Mouse (Mus musculus): ENCODE results near the gene Slc30a7. TPM values are rescaled to one million over a fixed set of nuclear protein-coding genes. Genes with fewer than 3 reads are reported as not detected.
A peak's percentile ranks its signal among the peaks of the same experiment; 100 is the strongest.
"Not testable (repeated sequence)": the region's sequence is repeated elsewhere in the genome, so short reads cannot be mapped to it uniquely, and the experiment has no call there.

Slc30a7 gene
- polyA plus RNA-seq, 1 experiment from 2014 or later: 16.8 TPM

DNA sequence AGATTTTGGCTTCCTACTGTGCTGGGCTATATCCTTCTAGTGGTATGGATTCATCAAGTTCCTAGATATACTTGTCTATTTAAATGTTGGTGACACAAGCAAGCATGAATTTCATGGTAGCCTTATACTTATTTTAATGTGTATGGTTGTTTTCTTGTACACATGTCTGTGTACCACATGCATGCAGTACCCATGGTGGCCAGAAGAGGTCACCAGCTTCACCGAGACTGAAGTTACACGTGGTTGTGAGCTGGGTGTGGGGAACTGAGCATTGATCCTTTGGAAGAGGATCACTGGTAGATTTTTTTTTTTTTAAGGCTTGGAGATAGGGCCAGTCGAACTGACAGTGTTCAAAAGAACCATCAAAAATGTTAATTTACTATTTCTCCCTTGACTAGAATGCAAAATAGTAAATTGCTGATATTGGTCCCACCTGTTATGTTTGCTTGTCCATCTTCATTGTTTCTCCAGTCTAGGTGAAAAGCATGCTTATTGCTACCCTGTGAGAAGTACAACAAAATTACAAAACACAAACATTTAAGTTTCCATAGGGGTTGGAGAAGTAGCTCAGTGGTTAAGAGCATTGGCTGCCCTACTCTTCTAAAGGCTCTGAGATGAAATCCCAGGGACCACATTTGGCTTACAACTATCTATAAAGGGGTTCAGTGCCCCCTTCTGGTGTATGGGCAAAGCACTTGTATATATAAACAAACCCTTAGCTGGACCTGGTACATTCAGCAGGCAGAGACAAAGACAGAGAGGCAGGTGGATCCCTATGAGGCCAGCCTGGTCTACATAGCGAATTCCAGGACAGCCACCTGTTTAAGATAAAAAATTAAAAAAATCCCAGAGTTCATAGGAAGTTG lies 70.2 kb downstream of the Slc30a7 start:
- no peaks in the 10 kb centered on the region for H3K4me1 ChIP-seq
- ATAC-seq (replicated peaks): no peak
- 56% methylated on average over 4 of the region's 4 CpGs for WGBS
- H3K4me2 ChIP-seq: no peak overlapping the region
- no peaks in the 10 kb centered on the region; the same call in 1 of the 2 replicates for H3K36me3 ChIP-seq (replicated peaks)
- no peak overlapping the region for H3K27ac ChIP-seq
- H3K9me3 ChIP-seq: no peaks in the 10 kb centered on the region
- H3K9ac ChIP-seq: no peak overlapping the region
- H3K27me3 ChIP-seq (replicated peaks): no peaks in the 10 kb centered on the region
- H3K4me3 ChIP-seq: no peak overlapping the region

DNA sequence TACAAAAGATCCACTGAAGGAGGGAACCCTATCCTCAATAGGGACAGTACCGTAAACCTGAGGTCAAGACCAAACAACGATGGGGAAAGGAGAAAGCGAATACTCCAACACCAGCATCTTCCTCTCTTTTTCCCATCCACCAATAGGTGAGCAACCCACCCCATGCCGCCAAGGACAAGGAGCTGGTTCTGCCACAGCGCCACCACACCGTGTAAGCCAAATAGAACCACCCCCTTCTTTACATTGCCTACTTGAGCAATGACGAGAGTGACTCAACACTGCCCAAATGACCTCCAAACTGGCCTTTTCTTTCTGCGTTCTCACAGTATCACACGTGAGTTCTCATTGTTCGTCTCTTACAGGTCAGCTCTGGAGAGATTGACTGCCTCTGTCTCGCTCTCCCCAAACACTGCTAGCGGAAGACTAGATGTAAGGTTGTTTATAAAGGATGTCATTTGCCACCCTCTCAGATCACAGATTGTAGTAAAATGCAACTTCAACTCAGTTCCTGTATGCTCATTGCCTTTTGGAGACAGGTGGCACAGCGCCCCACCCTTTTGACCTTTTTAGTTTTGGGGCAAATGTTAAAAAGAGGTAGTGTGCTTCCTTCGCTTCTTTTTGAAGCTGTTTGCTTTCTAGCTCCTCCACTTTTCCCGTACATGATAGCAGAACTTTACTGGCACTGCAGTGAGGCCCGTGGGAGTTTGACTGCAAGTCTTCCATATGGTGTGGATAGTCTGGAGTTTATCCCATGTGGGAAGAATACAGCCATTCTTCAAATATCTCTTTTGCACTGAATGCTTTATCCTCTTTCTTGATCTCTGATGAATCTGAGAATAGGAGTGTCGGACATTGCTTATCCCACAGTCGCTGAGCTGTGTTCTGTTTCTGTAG lies 73.7 kb downstream of the Slc30a7 start:
- no peak overlapping the region for H3K27ac ChIP-seq
- H3K9ac ChIP-seq: no peak overlapping the region
- H3K9me3 ChIP-seq: no peaks in the 10 kb centered on the region
- H3K27me3 ChIP-seq (replicated peaks): no peaks in the 10 kb centered on the region
- ATAC-seq (replicated peaks): no peak
- no peak overlapping the region for H3K4me3 ChIP-seq
- H3K36me3 ChIP-seq (replicated peaks): no peaks in the 10 kb centered on the region; the same call in 1 of the 2 replicates
- H3K4me1 ChIP-seq: no peaks in the 10 kb centered on the region
- 92% methylated on average over 18 of the region's 18 CpGs for WGBS
- no peak overlapping the region for H3K4me2 ChIP-seq

DNA sequence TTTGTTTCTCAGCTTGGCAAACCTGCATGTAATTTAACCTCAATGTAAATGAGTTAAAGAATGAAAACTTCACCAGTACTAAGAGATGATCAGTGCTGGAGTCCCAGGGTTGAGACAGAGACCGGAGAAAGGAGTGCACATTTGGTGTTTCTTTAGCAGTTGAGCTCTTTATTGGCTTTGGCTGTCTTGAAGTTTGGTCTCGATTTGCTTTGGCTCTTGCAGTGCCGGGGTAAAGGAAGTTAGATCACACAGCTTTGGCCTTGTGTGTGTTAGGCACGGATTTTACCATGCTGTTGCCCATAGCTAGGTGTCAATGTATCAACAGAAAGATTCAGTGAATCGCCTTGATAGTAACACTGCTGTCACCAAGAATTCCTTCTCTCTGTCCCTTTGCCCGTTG lies 75.5 kb downstream of the Slc30a7 start:
- Histone ChIP-seq H3K4me2 (no peak overlapping the region), H3K27ac (no peak overlapping the region), H3K9me3 (no peaks in the 10 kb centered on the region), H3K9ac (no peak overlapping the region), H3K36me3 (replicated peaks) (no peaks in the 10 kb centered on the region; the same call in 1 of the 2 replicates), H3K4me3 (no peak overlapping the region), H3K4me1 (no peaks in the 10 kb centered on the region), H3K27me3 (replicated peaks) (no peaks in the 10 kb centered on the region)
- WGBS: 94% methylated on average over 6 of the region's 6 CpGs
- no peak for ATAC-seq (replicated peaks)

DNA sequence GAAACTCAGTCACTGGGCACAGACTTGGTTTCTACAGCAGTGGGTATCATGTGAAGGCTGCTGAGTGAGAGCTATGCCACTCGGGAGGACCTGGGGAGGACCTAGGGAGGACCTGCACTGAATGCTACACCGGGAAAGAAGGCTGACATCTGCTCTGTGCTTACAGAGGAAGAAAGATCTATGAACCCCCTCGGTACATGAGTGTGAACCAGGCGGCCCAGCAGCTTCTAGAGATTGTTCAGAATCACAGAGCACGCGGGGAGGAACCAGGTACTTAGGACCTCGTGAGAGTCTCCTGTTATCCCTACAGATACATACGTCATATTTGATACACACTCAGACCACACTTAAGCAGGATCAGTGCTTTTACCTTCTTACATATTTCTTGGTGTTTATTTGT lies 80.7 kb downstream of the Slc30a7 start:
- ATAC-seq (replicated peaks): no peak
- H3K9ac ChIP-seq: no peak overlapping the region
- no peaks in the 10 kb centered on the region for H3K4me1 ChIP-seq
- no peak overlapping the region for H3K4me2 ChIP-seq
- no peaks in the 10 kb centered on the region for H3K27me3 ChIP-seq (replicated peaks)
- H3K27ac ChIP-seq: no peak overlapping the region
- 0 out of 2 replicates have a peak, but pooled peaks cover 2% of the 10 kb centered on the region for H3K36me3 ChIP-seq (replicated peaks)
- 90% methylated on average over 8 of the region's 8 CpGs for WGBS
- no peak overlapping the region for H3K4me3 ChIP-seq
- H3K9me3 ChIP-seq: no peaks in the 10 kb centered on the region

DNA sequence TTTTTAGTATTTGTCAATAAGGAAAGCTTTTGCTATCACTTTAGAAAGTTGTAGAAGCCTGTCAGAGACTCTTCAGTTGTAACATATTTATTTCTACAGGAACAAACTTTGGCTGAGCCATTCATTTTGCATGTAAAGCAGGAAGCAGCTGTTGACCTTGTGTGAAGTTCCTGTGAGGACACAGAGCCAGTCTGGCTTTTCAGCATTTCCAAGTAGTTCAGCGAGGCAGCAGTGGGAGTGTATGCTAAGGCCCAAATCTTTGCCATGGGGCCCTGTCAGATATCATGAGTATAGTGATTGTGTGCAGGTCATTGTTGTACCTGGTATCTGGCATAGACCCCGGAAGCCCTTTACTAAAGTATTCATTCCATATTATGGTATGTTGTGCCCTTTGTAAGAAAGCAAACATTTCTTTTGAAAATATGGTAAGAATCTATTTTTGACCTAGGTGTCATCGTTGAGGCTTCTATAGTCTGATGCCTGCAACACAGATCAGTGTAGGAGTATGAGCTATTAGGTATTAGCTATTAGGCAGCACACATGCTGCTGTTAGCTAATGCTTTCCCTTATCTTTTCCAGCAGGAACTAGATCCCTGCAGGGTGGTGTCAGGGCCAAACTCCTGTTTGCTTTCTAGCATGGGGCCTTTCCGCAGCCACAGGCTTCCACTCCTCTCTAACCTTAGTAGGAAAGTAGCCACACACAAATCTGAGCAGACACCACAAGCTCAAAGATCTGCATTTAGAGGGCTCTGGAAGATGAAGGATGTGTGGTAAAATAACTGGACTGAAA lies 82.6 kb downstream of the Slc30a7 start:
- WGBS: 85% methylated on average over 4 of the region's 4 CpGs
- Histone ChIP-seq H3K9ac (no peak overlapping the region), H3K4me1 (no peaks in the 10 kb centered on the region), H3K4me2 (no peak overlapping the region), H3K9me3 (no peaks in the 10 kb centered on the region), H3K27ac (no peak overlapping the region), H3K27me3 (replicated peaks) (no peaks in the 10 kb centered on the region), H3K36me3 (replicated peaks) (0 out of 2 replicates have a peak, but pooled peaks cover 2% of the 10 kb centered on the region), H3K4me3 (no peak overlapping the region)
- no peak for ATAC-seq (replicated peaks)

DNA sequence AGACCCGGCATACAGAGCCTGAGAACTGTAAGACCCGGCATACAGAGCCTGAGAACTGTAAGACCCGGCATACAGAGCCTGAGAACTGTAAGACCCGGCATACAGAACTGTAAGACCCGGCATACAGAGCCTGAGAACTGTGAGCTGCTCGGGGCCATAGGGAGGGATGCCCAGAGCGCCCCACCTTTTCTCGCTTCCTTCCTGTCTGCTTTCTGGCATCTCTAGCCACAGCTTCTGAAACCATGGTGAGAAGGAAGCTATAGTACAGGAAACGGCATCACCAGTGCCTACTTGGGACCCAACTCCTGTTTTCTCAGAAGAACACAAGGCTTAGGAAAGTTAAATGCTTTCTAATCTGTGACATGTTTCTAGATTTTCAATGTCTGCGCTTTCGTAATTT lies 99.8 kb downstream of the Slc30a7 start:
- not testable (repeated sequence) for ATAC-seq (replicated peaks); H3K4me1 ChIP-seq; H3K9me3 ChIP-seq; H3K9ac ChIP-seq; H3K36me3 ChIP-seq (replicated peaks); H3K27ac ChIP-seq; H3K4me2 ChIP-seq; H3K27me3 ChIP-seq (replicated peaks); H3K4me3 ChIP-seq
- 97% methylated on average over 11 of the region's 11 CpGs for WGBS

DNA sequence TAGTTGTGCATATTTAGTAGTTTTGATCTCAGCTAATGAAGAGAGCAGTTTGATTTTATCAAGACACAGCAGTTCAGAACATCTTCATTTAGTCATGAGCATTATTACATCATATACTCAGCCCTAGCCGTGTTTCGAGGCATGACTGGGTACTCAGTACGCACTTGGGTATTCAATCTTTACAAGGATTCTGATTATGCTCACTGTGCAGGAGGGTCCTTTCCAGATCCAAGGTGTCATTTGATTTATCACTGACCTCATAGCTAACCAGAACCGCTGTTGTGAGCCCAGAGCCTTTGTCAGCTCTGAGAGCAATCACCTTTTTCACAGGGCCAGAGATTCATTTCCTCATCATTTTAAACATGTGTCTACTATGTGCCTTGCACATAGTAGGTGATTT lies 101.6 kb downstream of the Slc30a7 start:
- 0 out of 2 replicates have a peak, but pooled peaks cover 6% of the 10 kb centered on the region for H3K36me3 ChIP-seq (replicated peaks)
- 93% methylated on average over 4 of the region's 4 CpGs for WGBS
- H3K27me3 ChIP-seq (replicated peaks): no peaks in the 10 kb centered on the region
- no peaks in the 10 kb centered on the region for H3K9me3 ChIP-seq
- no peak overlapping the region for H3K27ac ChIP-seq
- no peak overlapping the region for H3K4me2 ChIP-seq
- no peak overlapping the region for H3K9ac ChIP-seq
- H3K4me1 ChIP-seq: no peaks in the 10 kb centered on the region
- no peak for ATAC-seq (replicated peaks)
- H3K4me3 ChIP-seq: no peak overlapping the region

DNA sequence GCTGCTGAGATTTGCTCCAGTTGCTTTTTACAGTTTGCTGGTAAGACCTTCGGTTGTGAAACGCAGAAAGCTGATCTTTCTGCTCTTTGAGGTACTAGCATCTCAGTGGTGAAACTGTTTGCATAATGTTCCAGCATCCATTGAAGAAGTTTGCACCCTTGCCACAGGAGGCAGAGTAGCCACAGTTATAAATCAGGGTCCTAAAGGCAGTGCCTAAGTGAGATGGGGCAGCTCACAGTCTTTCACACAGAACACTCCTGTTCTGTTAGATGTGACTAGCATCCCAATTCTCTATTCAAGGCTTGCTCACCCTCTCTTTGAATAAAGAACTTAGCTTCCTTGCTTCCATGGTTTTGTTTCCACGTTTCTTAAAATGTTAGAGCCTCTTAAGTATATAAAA lies 102.1 kb downstream of the Slc30a7 start:
- H3K27me3 ChIP-seq (replicated peaks): no peaks in the 10 kb centered on the region
- 0 out of 2 replicates have a peak, but pooled peaks have one; percentile 58 for ATAC-seq (replicated peaks)
- 90% methylated on average over 3 of the region's 3 CpGs for WGBS
- no peak overlapping the region for H3K4me2 ChIP-seq
- H3K36me3 ChIP-seq (replicated peaks): 0 out of 2 replicates have a peak, but pooled peaks cover 6% of the 10 kb centered on the region
- no peak overlapping the region for H3K9ac ChIP-seq
- H3K4me3 ChIP-seq: no peak overlapping the region
- no peaks in the 10 kb centered on the region for H3K4me1 ChIP-seq
- no peak overlapping the region for H3K27ac ChIP-seq
- H3K9me3 ChIP-seq: no peaks in the 10 kb centered on the region

DNA sequence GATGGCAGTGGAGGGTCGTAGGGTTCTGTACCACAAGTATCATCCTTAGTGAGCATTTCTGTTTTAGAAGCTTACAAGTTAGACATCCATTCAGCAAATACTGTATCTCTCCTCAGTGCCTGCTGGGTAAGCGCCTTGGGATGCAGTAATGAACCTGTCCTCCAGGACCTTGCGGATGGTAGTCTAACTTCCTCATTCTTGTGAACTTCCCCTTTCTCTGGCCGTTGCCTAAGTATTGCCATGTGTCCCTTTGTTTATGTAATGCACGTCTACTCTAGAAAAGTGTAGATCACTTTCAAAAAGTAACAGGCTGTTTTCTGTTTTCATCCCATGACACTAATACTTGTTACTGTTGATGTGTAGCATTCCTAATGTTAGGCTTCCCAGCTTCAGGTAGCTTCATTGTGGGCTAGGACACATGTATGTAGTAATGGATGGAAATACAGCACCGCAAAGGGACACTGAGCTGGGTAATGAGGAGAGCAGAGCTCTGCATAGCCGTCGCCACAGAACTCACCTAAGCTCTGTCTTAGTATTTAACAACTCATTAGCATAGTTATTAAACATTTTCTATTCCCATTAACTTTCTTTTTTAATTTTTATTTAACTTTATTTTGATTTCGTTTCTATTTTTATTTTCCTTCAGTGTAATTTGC lies 104.8 kb downstream of the Slc30a7 start:
- H3K4me2 ChIP-seq: no peak overlapping the region
- H3K9ac ChIP-seq: no peak overlapping the region
- no peaks in the 10 kb centered on the region for H3K27me3 ChIP-seq (replicated peaks)
- H3K9me3 ChIP-seq: no peaks in the 10 kb centered on the region
- 92% methylated on average over 9 of the region's 9 CpGs for WGBS
- no peak for ATAC-seq (replicated peaks)
- no peak overlapping the region for H3K27ac ChIP-seq
- 0 out of 2 replicates have a peak, but pooled peaks cover 4% of the 10 kb centered on the region for H3K4me1 ChIP-seq
- H3K36me3 ChIP-seq (replicated peaks): 0 out of 2 replicates have a peak, but pooled peaks cover 4% of the 10 kb centered on the region
- H3K4me3 ChIP-seq: no peak overlapping the region

DNA sequence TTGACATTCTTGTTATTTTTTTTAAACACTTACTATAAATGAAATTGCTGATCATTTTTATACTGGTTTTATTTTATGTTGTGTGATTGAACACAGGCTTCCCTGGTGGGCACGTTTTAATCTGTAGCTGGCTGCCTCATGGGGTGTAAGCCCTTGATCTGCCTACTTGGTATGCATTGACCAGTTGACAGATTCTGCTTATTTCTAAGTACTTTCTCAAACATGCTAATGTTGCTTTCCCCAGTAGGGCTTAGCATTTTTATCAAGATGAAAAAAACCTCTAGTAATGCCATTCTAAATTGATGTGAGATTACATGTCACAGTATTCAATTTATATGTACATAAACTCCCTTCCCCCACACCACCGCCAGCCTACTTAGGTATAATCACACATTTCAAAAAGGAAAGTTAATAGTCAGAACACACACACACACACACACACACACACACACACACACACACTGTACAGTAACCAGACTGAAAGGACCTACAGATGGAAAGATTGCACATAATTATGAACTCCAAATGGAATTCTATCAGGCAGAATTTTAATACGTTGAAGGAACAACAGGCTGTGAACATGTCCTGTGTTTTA lies 108.8 kb downstream of the Slc30a7 start:
- WGBS: 42% methylated on average over 3 of the region's 3 CpGs
- H3K4me2 ChIP-seq: no peak overlapping the region
- H3K9ac ChIP-seq: no peak overlapping the region
- H3K9me3 ChIP-seq: no peaks in the 10 kb centered on the region
- no peaks in the 10 kb centered on the region for H3K27me3 ChIP-seq (replicated peaks)
- H3K27ac ChIP-seq: 0 out of 2 replicates have a peak overlapping the region, but pooled peaks have one; percentile 25
- no peak overlapping the region for H3K4me3 ChIP-seq
- H3K4me1 ChIP-seq: 0 out of 2 replicates have a peak, but pooled peaks cover 4% of the 10 kb centered on the region
- 0 out of 2 replicates have a peak, but pooled peaks cover 4% of the 10 kb centered on the region for H3K36me3 ChIP-seq (replicated peaks)
- peak; percentile 84 for ATAC-seq (replicated peaks)

DNA sequence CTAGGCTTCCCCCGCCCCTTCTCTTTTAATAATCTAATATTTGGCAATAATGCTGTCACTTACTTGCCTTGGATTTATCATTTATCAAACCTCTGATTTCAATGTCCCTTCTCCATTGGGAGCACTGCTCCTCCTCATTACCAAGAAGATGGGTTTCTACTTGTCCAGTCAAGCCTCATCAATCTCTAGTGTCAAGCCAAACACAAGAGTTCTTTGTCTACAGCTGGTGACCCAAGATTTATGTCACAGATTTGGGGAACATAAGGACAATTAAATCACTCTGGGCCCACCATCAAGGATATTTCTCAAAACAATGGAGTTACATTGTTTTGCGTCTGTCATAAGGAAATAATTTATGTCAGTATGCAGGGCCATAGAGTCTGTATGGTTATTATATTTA lies 114.0 kb downstream of the Slc30a7 start:
- Histone ChIP-seq H3K9me3 (no peaks in the 10 kb centered on the region), H3K4me1 (peaks cover 6% of the 10 kb centered on the region), H3K4me2 (no peak overlapping the region), H3K36me3 (replicated peaks) (no peaks in the 10 kb centered on the region), H3K27ac (no peak overlapping the region), H3K27me3 (replicated peaks) (no peaks in the 10 kb centered on the region), H3K4me3 (no peak overlapping the region), H3K9ac (no peak overlapping the region)
- no peak for ATAC-seq (replicated peaks)
- 90% methylated on average over 2 of the region's 2 CpGs for WGBS

Data from midbrain, embryonic 15.5 days (tissue).